Mouse (Mus musculus) thymus, adult 2 months (tissue): ENCODE measurements at regions not wholly inside any gene's neighbourhood (a gene's known extent, or its start where the extent isn't known, plus 50 kb on each side); places are given as distances from the start of the nearest gene placed in this dataset.
"Not testable (repeated sequence)": the region's sequence is repeated elsewhere in the genome, so short reads cannot be mapped to it uniquely, and the experiment has no call there.

Source experiments
- DNase-seq: peaks from one replicate; pipeline ENCODE4 v3.0.0; 2021
- H3K27ac ChIP-seq: fragments of 200-500 bp; 2 replicates; pipeline ENCODE4 v1.5.1; 2012; ENCODE audit warnings: low read length, control low read depth; ENCODE audit not compliant: control insufficient read depth, insufficient read depth
- H3K27me3 ChIP-seq: fragments of 200-500 bp; 2 replicates; pipeline ENCODE4 v1.6.1; 2012; ENCODE audit warnings: mild to moderate bottlenecking, low read length, moderate library complexity, mixed read lengths; ENCODE audit not compliant: control insufficient read depth, insufficient read depth
- H3K36me3 ChIP-seq: fragments of 200-500 bp; 2 replicates; pipeline ENCODE4 v1.6.1; 2012; ENCODE audit warnings: mild to moderate bottlenecking, low read length, moderate library complexity; ENCODE audit not compliant: control insufficient read depth, insufficient read depth
- H3K4me1 ChIP-seq: fragments of 200-500 bp; replicated peaks from 2 replicates; pipeline ENCODE4 v1.6.1; 2012; ENCODE audit warnings: low read length; ENCODE audit not compliant: control insufficient read depth, insufficient read depth
- H3K4me3 ChIP-seq: fragments of 200-500 bp; 2 replicates; pipeline ENCODE4 v1.5.1; 2012; ENCODE audit warnings: mild to moderate bottlenecking, low read length, control low read depth, moderate library complexity; ENCODE audit not compliant: control insufficient read depth, insufficient read depth
- CTCF ChIP-seq: fragments of 200-500 bp; IDR thresholded peaks from 2 replicates; pipeline ENCODE4 v1.5.1; 2012; ENCODE audit warnings: mild to moderate bottlenecking, control low read depth, low read length, moderate library complexity, borderline replicate concordance; ENCODE audit not compliant: control insufficient read depth, poor library complexity, insufficient read depth; ENCODE audit errors: extremely low read depth
- POLR2A ChIP-seq: fragments of 200-500 bp; IDR thresholded peaks from 2 replicates; pipeline ENCODE4 v1.6.1; 2012; ENCODE audit warnings: mild to moderate bottlenecking, low read length, control low read depth, moderate library complexity; ENCODE audit not compliant: control insufficient read depth, poor library complexity, insufficient read depth; ENCODE audit errors: extremely low read depth
- WGBS: fragments of 180-500 bp; shearing (Covaris S2); methylation state at CpG from one replicate; pipeline ENCODE4 v1.1.7; 2018; 5-methylcytosine and 5-hydroxymethylcytosine counted together

GRCm38 (mm10) chr6:24298562-24299212 is 130.8 kb upstream of the Slc13a1 start:
- no peaks in the 10 kb centered on the region for H3K36me3 ChIP-seq
- TF ChIP-seq POLR2A (no peak), CTCF (no peak)
- H3K4me3 ChIP-seq, result no peak overlapping the region
- 62% methylated on average over 5 of the region's 5 CpGs for WGBS
- no peaks in the 10 kb centered on the region for H3K27me3 ChIP-seq
- no peaks in the 10 kb centered on the region; the same call in 1 of the 2 replicates for H3K4me1 ChIP-seq
- H3K27ac ChIP-seq, result no peak overlapping the region
- no peak for DNase-seq

DNA sequence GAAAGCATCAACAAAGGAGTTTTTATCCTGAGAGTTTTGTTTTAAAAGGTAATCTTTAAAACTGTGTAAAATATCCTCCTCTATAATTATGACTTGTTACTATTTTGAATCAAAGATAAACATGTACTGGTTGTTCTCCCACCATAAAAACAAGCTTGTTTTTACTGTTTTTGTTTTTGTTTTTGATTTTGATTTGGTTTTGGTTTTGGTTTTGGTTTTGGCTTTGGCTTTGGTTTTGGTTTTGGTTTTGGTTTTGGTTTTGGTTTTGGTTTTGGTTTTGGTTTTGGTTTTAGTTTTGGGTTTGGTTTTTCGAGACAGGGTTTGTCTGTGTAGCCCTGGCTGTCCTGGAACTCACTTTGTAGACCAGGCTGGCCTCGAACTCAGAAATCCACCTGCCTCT is 120.9 kb upstream of the Slc13a1 start:
- 53% methylated on average over 2 of the region's 2 CpGs for WGBS

GRCm38 (mm10) chr6:24272821-24273220 is 104.9 kb upstream of the Slc13a1 start:
- no peaks in the 10 kb centered on the region for H3K27me3 ChIP-seq
- 85% methylated on average over 5 of the region's 5 CpGs for WGBS
- TF ChIP-seq CTCF (no peak), POLR2A (no peak)

More for the DNA sequence above, 120.9 kb upstream of the Slc13a1 start:
- not testable (repeated sequence) for H3K27me3 ChIP-seq, H3K36me3 ChIP-seq, H3K4me3 ChIP-seq, H3K27ac ChIP-seq, H3K4me1 ChIP-seq, DNase-seq

DNA sequence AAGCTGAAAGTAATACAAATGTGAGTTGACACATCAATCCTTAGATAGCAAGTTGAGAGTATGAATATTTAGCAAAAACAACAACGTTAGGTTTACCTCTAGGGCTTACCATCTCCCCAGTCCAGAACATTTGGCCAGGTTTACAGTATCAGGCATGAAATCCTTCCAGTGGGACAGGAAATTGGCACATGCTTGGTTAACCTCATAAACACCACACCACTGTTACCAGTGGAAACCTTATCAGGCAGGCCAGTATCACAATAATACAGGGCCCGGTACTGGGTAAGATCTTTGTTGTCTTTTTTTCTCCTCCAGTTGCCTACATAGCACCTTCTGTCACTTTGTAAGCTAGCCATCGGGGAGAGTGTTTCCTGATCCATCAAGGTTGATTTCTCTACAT is 101.7 kb upstream of the Slc13a1 start:
- Histone ChIP-seq H3K4me3 (no peak overlapping the region), H3K36me3 (no peaks in the 10 kb centered on the region), H3K27ac (no peak overlapping the region), H3K27me3 (no peaks in the 10 kb centered on the region), H3K4me1 (no peaks in the 10 kb centered on the region)
- WGBS, result 66% methylated on average over 3 of the region's 3 CpGs
- DNase-seq, result no peak
- TF ChIP-seq CTCF (no peak), POLR2A (no peak)

More at GRCm38 (mm10) chr6:24272821-24273220, 104.9 kb upstream of the Slc13a1 start:
- no peak for DNase-seq
- Histone ChIP-seq H3K27ac (no peak overlapping the region), H3K36me3 (no peaks in the 10 kb centered on the region), H3K4me1 (no peaks in the 10 kb centered on the region), H3K4me3 (no peak overlapping the region)

DNA sequence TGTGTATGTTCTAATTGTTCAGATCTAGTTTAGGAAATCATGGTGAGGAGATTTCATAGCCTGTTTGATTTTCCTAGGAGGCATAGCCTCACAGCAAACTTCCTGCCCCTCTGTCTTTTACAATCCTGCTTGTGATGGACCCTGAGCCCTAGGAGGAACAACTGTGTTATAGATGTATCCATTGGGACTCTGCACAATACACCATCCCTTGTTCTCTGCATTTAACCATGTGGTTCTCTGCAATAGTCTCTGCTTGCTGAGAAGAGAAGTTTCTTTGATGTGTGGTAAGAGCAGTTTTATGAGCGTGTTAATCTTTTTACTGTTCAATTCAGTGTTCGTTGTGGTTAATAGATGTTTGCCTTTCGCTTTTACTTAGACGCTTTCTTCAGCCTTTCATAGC is 95.9 kb upstream of the Slc13a1 start:
- no peaks in the 10 kb centered on the region for H3K27me3 ChIP-seq
- H3K4me3 ChIP-seq, result no peak overlapping the region
- DNase-seq, result no peak
- H3K36me3 ChIP-seq, result no peaks in the 10 kb centered on the region
- TF ChIP-seq CTCF, result no peak
- TF ChIP-seq POLR2A, result no peak
- no peak overlapping the region for H3K27ac ChIP-seq
- 54% methylated on average over 4 of the region's 4 CpGs for WGBS
- H3K4me1 ChIP-seq, result no peaks in the 10 kb centered on the region

DNA sequence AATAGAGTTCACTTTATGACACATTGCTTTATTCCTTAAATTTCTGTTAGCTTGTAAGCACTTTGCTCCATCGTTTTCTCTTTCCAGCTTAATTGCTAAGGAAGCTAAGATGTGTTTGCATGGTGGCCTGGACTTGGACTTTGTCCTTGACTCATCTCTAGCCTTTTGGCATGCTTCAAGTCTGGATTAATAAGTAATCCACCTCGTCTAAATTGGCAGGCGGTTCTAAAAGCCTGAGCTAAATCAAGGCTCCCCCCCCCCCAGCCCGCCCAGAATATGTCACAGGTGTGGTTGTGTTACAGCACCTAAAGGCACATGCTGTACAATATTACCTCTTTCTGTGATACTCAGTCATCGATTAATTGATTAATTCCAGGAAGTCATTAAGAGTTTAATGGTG is 94.7 kb upstream of the Slc13a1 start:
- TF ChIP-seq CTCF (no peak), POLR2A (no peak)
- DNase-seq, result no peak
- no peaks in the 10 kb centered on the region for H3K36me3 ChIP-seq
- H3K27ac ChIP-seq, result no peak overlapping the region
- no peaks in the 10 kb centered on the region for H3K27me3 ChIP-seq
- H3K4me1 ChIP-seq, result no peaks in the 10 kb centered on the region
- no peak overlapping the region for H3K4me3 ChIP-seq
- WGBS, result 93% methylated on average over 5 of the region's 5 CpGs

- TF ChIP-seq POLR2A (no peak), CTCF (no peak)
- Histone ChIP-seq H3K4me3 (no peak overlapping the region), H3K4me1 (no peaks in the 10 kb centered on the region), H3K27ac (no peak overlapping the region), H3K36me3 (no peaks in the 10 kb centered on the region), H3K27me3 (no peaks in the 10 kb centered on the region)
- DNase-seq, result no peak
- WGBS, result 89% methylated on average over 1 of the region's 1 CpGs
Measured at GRCm38 (mm10) chr6:24245591-24245990, 77.7 kb upstream of the Slc13a1 start.
